Mouse (Mus musculus) brain, embryonic 18.5 days (tissue): Measurements from ENCODE around the gene Lbx2.

ENCODE experiments used
- DNase-seq: peaks from one replicate; pipeline ENCODE4 v3.0.0-alpha.2; 2012; ENCODE audit warnings: low read depth, low spot score

Gene Lbx2

GRCm38 (mm10) chr6:83086121-83087035 lies at the start of gene Lbx2:
TSS of gene Lbx2 (plus strand) at chr6:83086367.
- DNase-seq, result no peak

- DNase-seq, result no peak
These were observed 49.0 kb upstream of the Lbx2 start for GRCm38 (mm10) chr6:83037188-83037587.

- DNase-seq, result no peak
These were observed 47.6 kb upstream of the Lbx2 start for GRCm38 (mm10) chr6:83038496-83039012.

GRCm38 (mm10) chr6:83040601-83041000 lies 45.6 kb upstream of the Lbx2 start:
- DNase-seq, result no peak

- no peak for DNase-seq
These were observed 42.6 kb upstream of the Lbx2 start for GRCm38 (mm10) chr6:83043561-83043960.

- DNase-seq, result no peak
These were observed 42.2 kb upstream of the Lbx2 start for GRCm38 (mm10) chr6:83043993-83044392.

GRCm38 (mm10) chr6:83044742-83045141 lies 41.4 kb upstream of the Lbx2 start:
- DNase-seq, result no peak

GRCm38 (mm10) chr6:83049367-83049766 lies 36.8 kb upstream of the Lbx2 start:
- DNase-seq, result no peak

GRCm38 (mm10) chr6:83053136-83053960 lies 32.8 kb upstream of the Lbx2 start:
- no peak for DNase-seq

GRCm38 (mm10) chr6:83054074-83054851 lies 31.9 kb upstream of the Lbx2 start, which contains the start of gene Aup1:
TSS of gene Aup1 (plus strand) at chr6:83054521.
- DNase-seq, result peak; percentile 96

- no peak for DNase-seq
These were observed 31.2 kb upstream of the Lbx2 start, which contains the start of gene Htra2 for GRCm38 (mm10) chr6:83054871-83055431. TSS of gene Htra2 (minus strand) at chr6:83055273.

GRCm38 (mm10) chr6:83057790-83058189 lies 28.4 kb upstream of the Lbx2 start, which contains the start of gene Dqx1:
TSS of gene Dqx1 (plus strand) at chr6:83057844.
- no peak for DNase-seq

GRCm38 (mm10) chr6:83058725-83059124 lies 27.4 kb upstream of the Lbx2 start:
- no peak for DNase-seq

GRCm38 (mm10) chr6:83065995-83066394 lies 20.2 kb upstream of the Lbx2 start:
- no peak for DNase-seq

GRCm38 (mm10) chr6:83066441-83066840 lies 19.7 kb upstream of the Lbx2 start:
- no peak for DNase-seq

GRCm38 (mm10) chr6:83068221-83068620 lies 17.9 kb upstream of the Lbx2 start:
- no peak for DNase-seq

- DNase-seq, result no peak
These were observed 17.3 kb upstream of the Lbx2 start for GRCm38 (mm10) chr6:83068706-83069487.

- DNase-seq, result no peak
These were observed 16.5 kb upstream of the Lbx2 start for GRCm38 (mm10) chr6:83069488-83070246.

- no peak for DNase-seq
These were observed 16.1 kb upstream of the Lbx2 start, which contains the start of gene Tlx2 for GRCm38 (mm10) chr6:83070247-83070310. TSS of gene Tlx2 (minus strand) at chr6:83070293.
